Mouse (Mus musculus) c-Kit-positive CD71-positive TER-119-negative erythroid progenitor cells, embryonic 14.5 days (primary cell): ENCODE measurements at regions not wholly inside any gene's neighbourhood (a gene's known extent, or its start where the extent isn't known, plus 50 kb on each side); places are given as distances from the start of the nearest gene placed in this dataset.

Source experiments
- DNase-seq: peaks from one replicate; pipeline ENCODE4 v3.0.0-alpha.2; 2013; ENCODE audit warnings: low read depth

DNA sequence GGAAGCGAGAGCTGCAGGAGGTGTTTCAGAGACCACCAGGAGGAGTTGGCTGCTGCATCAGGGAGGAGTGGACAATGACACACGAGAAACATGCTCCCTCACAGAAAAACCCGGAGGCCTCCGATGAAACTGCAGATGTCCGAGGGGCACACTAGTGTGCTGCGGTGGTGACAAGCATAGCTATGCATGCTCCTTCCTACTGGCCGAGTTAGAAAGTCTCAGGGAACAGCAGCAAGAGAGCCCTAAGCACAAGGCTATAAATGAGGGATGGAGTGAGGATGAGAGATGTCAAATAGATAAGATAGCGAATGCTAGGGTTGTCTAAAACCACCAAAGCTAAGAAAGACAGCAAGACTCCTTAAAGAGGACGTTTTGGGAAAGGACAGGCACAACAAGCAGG is 328.4 kb upstream of the Adgrl2 start:
- DNase-seq = no peak

DNA sequence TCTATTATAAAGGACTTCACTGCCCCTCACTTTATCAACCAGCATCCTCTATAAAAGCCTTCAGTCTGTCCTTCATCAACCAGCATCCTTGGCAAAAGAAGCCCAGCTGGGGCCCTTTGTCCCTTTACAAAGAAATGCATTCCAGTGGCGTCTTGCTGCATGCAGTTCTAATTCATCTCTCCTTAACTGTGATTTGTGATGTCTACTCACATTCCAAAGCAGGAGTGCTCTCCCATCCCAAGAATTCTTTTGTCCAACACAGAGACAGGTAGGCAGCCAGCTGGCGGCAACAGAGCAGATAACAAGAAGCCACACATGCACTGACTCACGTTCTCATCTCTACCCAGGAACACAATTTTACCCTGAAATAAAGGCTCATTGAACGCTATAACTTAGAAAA is 323.9 kb upstream of the Adgrl2 start:
- DNase-seq = no peak

DNA sequence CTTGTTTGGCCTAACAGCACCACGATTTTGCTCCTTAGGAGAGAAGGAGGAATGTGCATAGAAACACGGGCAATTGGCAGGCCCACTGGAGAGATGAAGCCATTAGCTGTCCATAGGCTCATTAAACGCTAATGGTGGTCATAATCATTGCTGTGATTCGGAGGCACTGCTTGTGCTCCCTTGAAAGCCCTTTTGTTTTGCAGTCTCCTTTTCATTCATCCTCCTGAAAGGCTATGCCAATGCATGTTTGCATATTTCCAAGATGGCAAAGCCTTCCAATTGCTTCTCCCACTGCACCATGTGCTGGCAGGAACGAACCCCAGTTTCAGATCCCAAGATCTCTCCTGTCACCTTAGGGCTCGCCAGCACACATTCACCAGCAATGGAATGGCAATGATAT is 322.9 kb upstream of the Adgrl2 start:
- DNase-seq = no peak

DNA sequence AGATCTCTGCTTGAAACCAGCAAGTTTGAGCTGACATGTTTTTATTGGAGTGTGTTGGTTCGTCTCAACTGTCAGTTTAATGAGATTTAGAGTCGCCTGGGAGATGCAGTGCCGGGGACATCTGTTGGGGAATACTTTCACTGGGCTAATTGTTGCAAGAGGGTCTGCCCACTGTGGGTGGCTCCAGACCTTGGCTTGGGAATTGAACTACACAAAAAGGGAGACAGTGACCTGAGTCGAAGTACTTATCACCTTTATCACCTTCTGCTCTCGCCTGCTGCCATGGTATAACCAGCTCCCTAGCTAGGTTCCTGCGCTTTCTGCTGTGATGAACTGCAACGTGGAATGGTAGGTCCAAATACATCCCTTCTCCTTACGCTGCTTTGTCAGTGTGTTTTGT is 321.2 kb upstream of the Adgrl2 start:
- DNase-seq = no peak

DNA sequence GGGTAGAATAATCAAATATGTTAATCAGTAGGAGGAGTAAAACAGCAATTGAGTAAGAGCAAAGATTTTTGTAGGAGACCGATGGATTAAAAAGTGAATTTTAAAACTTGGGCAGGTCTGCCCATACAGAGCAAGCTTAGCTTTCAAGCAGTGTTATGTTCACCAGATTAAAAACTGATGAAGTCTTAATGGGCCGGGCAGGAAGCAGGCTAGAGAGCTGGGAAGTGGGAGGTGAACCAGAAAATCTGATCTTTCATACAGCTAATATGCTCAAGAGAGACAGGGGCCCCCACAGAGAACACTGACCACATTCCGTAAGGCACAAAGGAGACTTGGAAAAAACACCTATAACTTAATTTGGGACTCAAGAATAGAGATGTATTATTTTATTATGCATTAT is 316.4 kb upstream of the Adgrl2 start:
- no peak for DNase-seq

DNA sequence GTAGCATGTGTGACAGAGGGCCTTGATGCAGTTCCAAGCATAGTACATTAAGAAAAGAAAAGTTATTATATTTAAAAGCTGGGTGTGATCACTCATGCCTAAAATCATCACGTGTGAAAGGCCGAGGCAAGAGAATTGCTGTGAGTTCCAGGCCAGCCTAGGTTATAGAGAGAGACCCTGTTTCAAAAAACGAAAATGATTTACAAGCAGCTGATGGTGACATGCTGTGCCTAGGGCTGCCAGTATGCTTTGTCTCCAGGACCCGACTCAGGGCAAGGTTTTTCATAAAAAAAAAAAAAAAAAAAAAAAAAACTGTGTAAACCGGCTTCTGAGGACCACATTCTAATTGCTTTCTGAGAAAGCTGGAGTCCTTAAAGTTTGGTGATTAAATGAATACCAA is 315.9 kb upstream of the Adgrl2 start:
- no peak for DNase-seq

DNA sequence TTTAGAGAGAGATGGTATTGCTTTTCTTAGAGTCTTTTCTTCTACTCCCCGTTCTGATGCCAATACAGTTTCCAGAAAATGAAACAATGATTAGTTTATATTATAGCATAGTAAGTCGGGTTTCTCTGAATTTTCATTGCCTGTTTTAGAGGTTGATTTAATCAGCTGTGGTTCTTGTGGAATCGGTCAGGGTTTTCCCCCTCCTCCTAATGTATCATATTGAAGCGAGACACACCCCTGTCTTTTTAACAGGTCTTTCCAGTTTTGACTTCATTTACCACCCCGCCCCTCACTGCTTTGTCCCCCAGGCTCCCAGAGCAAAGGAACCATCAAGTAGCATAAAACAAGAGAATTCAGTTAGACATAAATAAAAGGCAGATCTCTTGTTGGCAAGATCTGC is 315.1 kb upstream of the Adgrl2 start:
- DNase-seq = no peak

DNA sequence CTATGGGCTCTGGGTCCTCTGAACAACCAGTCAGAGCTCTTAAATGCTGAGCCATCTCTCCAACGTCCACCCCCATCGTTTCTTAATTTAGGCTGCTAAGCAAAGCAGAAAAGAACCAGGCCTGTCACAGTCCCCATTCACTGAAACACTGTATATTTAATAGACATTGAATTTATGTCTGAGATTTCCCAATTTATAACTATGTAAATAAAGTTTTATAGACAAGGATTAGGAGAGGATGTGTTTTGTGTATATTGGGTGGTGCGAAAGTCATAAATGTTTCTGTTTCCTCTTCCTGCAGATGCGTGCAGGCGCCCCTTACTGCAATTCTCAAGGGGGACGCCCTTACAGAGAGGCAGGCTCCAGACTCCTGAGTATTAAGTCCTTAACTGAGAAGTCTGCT is 314.7 kb upstream of the Adgrl2 start:
- DNase-seq = no peak

DNA sequence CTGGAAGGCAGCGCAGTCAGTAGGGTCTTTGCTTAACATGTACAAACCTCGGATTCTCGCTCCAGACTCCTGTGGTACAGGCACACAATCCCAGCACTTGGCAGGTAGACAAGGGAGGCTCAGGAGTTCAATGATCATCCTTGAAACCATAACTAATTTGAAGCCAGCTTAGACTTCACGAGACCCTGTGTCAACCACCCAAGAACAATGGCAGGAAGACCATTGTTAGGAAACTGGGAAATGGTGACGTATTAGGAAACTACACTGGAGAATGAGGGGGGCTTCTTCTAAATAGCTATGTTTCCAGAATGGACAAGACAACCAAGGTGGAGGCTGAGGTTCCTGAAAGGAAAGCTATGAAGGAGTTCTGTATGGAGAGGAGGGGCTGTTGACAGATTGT is 313.1 kb upstream of the Adgrl2 start:
- DNase-seq = no peak

DNA sequence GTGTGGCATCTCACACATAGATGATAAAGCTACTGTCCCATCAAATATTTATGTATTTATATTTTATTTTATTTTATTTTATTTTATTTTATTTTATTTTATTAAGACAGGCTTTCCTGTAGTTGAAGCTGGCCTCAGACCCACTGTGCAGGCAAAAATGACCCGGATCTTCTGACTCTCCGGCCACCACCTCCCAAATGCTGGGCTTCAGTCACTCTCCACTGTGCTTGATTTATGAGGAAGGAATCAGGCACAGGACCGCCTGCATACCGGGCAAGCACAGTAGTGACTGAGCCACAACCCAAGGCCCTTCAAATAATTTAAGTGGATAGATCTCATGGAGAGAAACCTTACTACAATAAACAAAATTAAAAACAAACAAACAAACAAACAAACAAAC is 309.6 kb upstream of the Adgrl2 start:
- DNase-seq = no peak

DNA sequence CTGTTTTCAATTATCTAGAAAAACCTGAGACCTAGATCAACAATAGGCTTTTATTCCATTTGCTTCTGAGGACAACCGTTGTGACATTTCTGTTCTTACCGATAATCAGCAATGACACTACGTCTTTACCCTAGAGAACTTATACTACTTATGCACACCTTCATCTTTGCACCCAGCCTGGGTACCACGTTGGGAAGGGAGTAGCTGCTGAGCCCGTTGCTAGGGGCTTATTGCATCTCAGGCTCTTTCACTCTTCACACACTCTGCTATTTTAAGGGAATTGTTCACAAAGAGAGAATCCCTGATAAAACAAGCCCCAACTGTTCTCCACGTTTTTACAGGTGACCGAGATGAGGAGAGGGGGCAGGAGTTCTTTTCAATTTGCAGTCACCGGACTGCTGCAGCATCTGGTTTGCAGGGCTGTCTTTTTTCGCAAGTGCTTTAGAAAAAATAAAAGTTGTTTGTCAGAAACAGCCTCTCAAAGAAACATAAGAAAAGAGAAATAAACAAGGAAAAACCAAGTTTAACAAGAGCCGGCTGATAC is 306.1 kb upstream of the Adgrl2 start:
- no peak for DNase-seq

DNA sequence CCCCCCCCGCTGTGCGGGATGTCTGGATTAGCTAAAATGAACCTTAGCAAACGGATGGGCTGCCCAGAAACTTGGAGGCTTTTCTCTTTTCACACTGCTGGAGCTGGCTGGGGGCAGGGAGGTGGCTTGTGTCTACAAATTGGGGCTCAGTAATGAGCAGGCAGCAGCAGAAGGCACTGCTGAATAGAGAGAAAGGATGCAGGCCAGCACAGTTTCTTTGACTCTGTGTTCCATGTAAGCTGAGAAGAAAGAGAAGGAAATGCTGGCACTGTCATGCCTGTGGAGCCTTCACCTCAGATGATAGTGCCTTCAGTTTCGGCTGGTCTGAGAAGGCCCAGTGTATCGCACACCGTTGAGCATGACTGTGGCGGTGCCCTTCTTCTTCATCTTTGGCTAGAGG is 305.6 kb upstream of the Adgrl2 start:
- DNase-seq = no peak

DNA sequence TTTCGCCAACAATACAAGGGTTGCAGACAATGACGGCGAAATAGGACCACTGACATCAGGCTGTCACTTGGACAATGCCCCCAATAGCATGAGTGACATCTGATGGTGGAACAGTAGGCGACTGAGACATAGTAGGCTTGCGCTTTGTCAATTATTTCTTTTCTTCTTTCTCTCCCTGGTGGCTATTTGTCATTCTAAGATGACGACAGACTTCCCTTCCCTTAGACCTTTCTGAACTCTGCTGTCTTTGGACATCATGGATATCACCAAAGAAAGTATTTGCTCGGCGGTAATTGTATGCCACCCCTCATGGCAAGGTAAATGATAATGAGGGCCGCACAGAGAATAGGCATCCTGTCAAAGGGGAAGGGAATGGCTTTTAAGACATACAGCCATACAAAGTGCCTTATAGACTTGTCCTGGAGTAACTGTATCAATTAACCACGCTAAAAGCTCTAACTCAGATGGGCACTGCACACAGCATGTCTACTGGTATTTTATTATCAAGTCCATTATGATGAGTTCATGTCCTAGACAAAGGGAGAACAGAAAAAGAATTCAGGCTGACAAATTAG is 305.0 kb upstream of the Adgrl2 start:
- DNase-seq = no peak

DNA sequence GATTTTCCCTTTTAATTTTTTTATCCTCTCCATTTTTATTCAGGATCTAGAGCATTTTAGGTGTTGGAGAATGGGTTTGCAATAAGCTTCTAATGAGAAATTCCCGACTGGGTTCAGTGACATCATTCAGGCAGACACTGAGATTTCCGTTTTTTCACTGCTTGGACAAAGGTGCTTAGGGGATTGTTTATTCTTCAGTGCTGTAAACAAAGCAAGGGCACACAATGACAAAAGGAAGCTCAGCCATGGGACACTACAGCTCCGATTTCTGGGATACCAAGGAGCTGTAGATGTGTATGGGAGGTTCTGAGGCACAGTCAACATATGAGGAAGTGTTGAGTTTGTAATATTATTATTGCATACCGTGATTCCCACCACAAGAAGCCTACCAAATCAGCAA is 304.1 kb upstream of the Adgrl2 start:
- DNase-seq = no peak

DNA sequence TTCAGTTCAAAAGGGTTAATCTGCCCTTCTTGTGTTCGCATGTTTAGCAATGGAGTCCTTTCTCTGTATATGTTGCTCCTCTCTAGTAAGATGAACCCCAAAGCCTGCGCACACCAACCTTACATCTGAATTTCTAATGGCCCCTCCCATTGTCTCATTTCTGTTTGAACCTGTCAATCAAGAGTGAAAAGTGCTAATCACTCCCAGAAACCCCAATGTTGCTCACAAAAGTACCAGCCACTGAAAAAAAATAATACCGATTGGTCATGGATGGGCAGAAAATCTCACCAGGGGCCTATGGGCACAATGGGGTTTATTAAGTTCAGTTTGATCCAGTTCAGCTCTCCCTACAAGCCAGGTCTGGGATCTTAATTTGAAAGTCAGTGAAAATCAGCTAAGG is 302.1 kb upstream of the Adgrl2 start:
- DNase-seq = no peak

DNA sequence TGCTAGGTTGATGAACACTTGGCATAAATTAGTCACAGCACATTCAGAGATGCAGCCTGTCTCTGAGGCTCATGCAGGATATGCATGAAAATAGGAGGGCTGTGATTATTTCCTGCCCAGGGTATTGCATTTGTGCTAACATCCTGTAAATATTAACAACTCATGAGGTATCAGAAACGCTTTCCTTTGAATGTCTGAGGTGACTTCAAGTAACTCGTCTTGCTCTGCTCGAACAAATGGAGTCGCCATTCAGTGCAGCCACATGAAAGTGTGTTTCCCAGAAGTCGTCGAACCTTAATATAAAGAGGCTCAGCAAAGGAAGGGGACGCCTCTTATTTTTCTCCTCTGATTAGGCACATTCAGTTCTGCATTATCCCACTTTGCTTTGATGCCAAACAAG is 301.1 kb upstream of the Adgrl2 start:
- no peak for DNase-seq

DNA sequence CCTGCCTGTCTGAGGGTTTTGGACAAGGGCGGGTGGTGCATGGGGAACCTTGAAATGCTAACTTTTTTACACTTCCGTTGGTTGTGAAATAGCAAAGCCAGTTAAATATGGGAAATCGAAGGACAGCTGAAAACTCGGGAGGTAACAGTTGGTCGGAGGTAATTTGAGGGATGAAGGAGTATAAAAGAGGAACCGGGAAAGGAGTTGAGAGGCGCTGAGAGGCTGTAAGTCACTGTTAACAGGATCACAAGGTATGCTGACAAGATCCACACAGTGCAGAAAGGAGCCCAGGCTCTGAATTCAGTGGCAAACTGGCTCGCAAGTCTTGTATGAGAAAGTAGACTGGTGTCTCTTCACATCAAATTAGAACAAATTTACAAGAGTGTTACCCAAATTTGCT is 299.9 kb upstream of the Adgrl2 start:
- no peak for DNase-seq

DNA sequence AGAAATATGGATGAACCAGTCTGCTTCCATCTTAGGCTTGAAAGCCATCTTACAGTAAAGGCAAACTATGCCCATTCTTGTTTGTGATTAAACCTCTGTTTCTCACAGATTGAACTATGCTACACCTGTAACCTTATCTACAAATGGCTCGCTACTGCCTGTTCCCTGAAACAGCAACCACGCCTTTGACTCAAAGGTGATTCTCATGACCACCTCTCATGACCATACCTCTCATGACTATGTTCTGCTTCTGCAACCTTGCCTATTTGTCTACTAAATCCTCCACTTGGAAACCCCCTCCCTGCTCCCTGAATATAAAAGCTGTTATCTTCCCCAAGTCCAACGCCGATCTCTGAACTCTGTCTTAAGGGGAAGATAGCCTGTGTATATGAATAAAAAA is 296.7 kb upstream of the Adgrl2 start:
- DNase-seq = no peak

DNA sequence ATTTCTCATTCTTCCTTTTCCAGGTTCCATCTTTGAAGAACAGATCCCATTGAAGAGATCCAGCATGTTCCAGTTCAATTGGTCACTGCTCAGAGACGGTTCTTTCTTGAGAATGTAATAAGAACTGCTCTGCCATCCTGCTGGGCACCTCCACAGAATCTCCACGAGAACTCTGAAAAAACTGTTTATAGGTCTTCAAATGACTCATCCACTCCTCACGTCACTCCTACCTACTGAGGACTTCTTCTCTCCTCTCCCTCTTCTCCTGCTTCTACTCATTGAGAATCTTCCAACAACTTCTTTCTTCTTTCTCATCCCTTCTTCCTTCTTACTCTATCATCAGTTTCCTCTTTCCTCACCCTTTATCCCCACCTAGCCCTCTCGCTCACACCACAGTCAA is 294.6 kb upstream of the Adgrl2 start:
- DNase-seq = no peak

DNA sequence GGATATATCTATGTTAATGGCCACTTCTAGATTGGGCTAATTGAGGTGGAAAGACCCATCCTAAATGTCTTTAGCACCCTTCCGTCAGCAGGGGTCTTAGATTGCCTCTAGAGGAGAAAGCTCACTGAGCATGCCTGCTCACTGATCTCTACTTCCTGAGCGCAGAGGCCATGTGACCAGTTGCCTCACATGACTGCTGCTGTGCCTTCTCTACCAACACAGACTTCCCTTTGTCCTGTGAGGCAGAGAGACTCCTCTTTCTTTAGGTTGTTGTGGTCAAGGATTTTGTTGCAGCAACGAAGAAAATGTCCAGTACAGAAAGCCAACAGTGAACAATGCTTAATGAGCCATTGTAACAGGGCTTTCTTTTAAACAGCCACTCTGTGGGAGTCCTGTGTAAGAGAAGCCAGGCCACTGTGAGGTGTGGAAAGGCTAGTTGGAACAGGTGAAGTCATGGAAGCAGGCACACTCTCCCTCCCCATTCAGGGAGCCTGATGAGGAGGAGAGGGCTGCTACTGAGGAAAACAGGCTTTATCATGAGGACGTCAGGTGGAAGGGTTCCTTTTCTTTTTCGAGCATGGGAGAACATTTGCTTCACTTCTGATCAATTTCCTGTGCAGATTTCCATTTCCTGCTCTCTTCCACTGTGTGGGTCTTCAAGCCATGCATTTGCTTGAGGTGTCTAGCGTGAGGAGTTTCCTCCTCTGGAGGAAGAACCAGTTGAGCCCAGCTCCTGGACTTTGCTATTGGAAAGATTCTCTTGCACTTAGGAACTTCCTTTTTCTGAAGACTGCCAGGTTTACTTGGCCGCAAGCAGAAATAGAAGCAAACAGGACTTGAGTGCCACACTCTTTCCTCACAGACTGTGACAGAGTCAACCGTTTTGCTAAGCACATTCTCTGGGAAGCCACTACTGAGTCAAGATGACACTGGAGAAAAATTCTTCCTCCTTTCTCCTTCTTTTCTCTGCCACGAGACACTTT is 290.7 kb upstream of the Adgrl2 start:
- no peak for DNase-seq

DNA sequence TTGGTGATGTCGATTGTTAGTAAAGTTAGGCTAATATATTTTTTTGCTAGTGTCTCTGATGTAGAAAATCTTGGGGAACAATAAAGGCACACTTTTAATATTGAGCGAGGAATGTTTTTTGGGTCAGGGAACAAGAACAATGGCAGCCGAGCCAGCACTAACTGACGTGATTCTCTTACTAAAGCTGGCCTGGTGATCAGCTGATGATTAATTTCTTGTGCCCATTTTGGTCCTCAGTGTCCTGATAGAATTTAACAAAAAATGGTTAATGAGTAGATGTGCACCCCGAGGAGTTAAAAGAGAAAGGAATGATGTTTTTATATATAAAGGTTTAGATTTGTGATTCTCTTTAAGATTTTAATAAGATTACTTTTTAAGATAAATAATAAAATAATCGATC is 289.0 kb upstream of the Adgrl2 start:
- no peak for DNase-seq

DNA sequence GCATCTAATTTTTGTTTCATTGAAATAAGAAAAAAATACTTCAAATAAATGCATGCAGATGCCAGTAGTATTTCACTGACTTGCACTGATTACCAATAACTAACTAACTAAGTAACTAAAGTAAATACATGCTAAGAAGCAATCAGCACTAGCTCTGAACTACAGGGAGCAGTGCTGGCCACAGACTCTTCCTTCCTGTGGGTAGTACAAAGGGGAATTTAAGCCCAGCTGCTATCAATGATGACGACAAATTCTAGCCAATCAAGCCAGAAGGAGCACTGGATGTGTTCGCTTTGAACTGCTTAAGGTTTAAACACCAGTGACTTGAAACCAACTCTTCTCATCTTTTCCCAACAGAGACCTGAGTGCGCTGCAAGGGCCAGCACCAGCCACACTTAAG is 287.5 kb upstream of the Adgrl2 start:
- no peak for DNase-seq

DNA sequence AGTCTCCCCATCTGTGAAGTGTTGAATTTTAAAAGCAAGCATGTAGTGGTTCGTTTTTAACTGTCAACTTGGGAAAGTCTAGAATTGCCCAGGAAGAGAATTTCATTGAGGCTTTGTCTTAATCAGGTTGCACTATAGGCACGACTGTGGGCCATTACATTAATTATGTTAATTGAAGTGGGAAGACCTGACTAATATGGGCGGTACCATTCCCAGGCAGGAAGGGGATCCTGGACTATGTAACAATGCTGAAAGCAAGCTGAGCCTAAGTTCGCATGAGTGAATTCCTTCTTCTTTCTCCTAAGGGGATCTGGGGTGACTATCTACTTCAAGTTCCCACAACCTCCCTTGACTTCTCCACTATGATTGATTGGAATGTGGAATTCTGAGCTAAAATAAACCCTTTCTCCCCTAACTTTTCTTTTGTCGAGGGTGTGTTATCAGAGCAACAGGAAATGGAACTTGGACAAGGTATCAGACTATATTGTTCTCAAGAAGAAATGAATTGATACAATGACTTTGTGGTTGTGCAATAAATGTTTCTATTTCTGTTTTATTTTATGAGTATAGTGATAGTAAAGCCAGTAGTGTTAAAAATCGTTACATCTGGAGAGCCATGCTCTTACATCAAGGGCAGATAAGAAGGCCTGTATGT is 285.2 kb upstream of the Adgrl2 start:
- no peak for DNase-seq
